Mouse (Mus musculus): ENCODE data around the gene Cct8l1.
A peak's percentile ranks its signal among the peaks of the same experiment; 100 is the strongest.

DNA sequence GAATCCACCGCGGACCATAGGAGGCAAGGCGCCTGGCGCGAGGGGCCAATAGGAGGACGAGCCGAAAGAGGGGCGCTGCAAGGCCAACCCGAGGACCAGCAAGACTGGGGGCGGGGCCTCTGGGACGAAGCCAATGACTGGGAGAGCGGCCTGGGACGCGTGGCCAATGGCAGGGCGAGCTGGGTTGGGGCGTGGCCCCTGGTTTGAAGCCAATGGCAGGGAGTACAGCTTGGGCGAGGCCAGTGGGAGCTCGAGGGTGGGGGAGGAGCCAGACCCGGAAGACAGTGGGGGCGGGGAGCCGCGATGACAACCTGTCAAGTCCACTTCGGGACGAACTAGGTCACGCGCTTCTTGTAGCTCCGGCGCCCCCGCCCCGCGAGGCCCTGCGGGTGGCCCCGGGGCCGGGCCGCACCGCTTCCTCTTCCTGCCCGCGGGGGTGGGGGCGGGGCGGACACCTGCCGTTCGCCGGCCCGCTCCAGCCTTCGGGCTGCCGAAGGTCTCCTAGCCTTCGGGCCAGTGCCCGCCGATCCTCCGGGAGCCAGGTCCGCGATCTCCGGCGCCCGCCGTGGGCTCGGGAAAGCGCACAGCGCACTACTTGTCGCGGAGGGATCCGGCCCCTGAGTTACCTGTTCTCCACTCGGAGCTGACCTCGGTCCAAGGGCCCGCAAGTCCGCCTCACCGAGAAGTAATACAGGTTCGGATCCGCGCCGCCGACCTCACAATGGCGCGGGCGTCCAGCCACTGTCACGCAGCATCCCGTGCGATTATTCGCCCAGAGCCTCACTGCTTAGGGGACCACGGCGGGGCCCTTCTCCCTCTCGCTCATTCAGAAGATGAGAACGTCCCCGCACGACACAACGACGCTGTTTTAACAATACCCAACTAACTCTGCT, 13.9 kb downstream of the Cct8l1 start:
- TF ChIP-seq POLR2A (IDR thresholded peaks at IDR 0.05; ENCODE audit: control insufficient read depth, extremely low read depth, insufficient read depth, low read length, poor library complexity) (peak; percentile 51), CTCF (IDR thresholded peaks at IDR 0.05; ENCODE audit: borderline replicate concordance, control insufficient read depth, extremely low read depth, insufficient read depth, low read length, poor library complexity) (0 out of 2 replicates have a peak, but pooled peaks have one; percentile 16)
